12 mouse cellular contexts compared by ENCODE assay signal in the genomic region with DNA sequence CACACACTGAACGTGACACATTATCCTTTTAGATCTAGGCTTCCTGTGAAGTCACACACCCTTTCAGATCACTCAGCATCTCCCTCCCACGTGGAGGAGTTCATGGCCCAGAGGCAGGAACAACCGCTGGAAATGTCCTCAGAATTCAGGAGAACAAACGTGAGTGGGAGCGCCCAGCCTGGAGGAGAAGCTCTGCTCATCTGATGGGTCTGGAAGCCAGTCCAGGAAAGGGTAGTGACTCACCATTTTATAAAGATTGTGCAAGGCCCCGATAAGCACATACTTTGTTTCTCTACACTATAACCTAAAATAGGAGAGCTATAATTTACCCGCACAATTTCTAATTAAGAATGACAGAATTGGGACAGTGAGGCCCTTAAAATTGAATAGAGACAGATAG. TPM values are rescaled to one million over a fixed set of nuclear protein-coding genes. Genes with fewer than 3 reads are reported as not detected.
DNase-seq lines count a peak whose midpoint lies in the region; ATAC-seq lines count a peak whose summit lies in the region.
"Had no signal": no experiment of that assay in that cellular context is flagged by ENCODE, and none has a peak within 500 bp of the region (broad histone marks: within the 10 kb centered on the region; RNA-seq: fewer than 3 reads in every experiment).

No protein-coding gene starts in this region.

- DNase-seq in gastrocnemius, adult 18-20 months (ENCODE audit: low spot score), result peak; percentile 44
- DNase-seq in gastrocnemius, postnatal 10 days, result no peak
- peak; percentile 46 for DNase-seq in right cerebral cortex, adult 18-20 months
- DNase-seq in right cerebral cortex, postnatal 14 days, result no peak
- peak; percentile 13 for DNase-seq in embryonic facial prominence, embryonic 14.5 days (ENCODE audit: low spot score)
- peak; percentile 64 for DNase-seq in retina, postnatal 1 day
- no peak for DNase-seq in kidney, postnatal 10 days
- no peak for DNase-seq in midbrain, embryonic 10.5 days (ENCODE audit: low spot score)
- DNase-seq: cerebellum, adult 18-20 months had no signal

- no peaks in the 10 kb centered on the region for H3K4me1 ChIP-seq in embryonic facial prominence, embryonic 14.5 days (ENCODE audit: control insufficient read depth, insufficient read depth, low read length)
- peaks cover 5% of the 10 kb centered on the region; the same call in 1 of the 2 replicates for H3K4me1 ChIP-seq in midbrain, embryonic 10.5 days
- H3K4me1 ChIP-seq: megakaryocyte, embryonic 14.5 days had no signal

- no peak overlapping the region for H3K4me2 ChIP-seq in embryonic facial prominence, embryonic 14.5 days (ENCODE audit: low read depth, low read length)
- H3K4me2 ChIP-seq: heart, embryonic 13.5 days; neural tube, embryonic 13.5 days had no signal

- H3K36me3 ChIP-seq in embryonic facial prominence, embryonic 14.5 days (ENCODE audit: control insufficient read depth, insufficient read depth, low read length), result no peaks in the 10 kb centered on the region
- H3K36me3 ChIP-seq in midbrain, embryonic 10.5 days, result no peaks in the 10 kb centered on the region
- H3K36me3 ChIP-seq: heart, embryonic 13.5 days; neural tube, embryonic 13.5 days had no signal

- H3K4me3 ChIP-seq in embryonic facial prominence, embryonic 14.5 days (ENCODE audit: low read depth, low read length), result no peak overlapping the region
- no peak overlapping the region for H3K4me3 ChIP-seq in midbrain, embryonic 10.5 days
- H3K4me3 ChIP-seq: heart, embryonic 13.5 days; megakaryocyte, embryonic 14.5 days; neural tube, embryonic 13.5 days had no signal

- WGBS in embryonic facial prominence, embryonic 14.5 days, result 59% methylated on average over 7 of the region's 7 CpGs
- 86% methylated on average over 7 of the region's 7 CpGs for WGBS in midbrain, embryonic 10.5 days

- H3K27ac ChIP-seq in embryonic facial prominence, embryonic 14.5 days (replicated peaks; ENCODE audit: low read depth, low read length), result no peak overlapping the region
- no peak overlapping the region for H3K27ac ChIP-seq in midbrain, embryonic 10.5 days (replicated peaks)
- H3K27ac ChIP-seq: heart, embryonic 13.5 days; neural tube, embryonic 13.5 days had no signal

- H3K27me3 ChIP-seq in embryonic facial prominence, embryonic 14.5 days (replicated peaks; ENCODE audit: control insufficient read depth, insufficient read depth, low read length), result no peaks in the 10 kb centered on the region
- no peaks in the 10 kb centered on the region for H3K27me3 ChIP-seq in midbrain, embryonic 10.5 days (ENCODE audit: low read depth, poor library complexity, severe bottlenecking)
- H3K27me3 ChIP-seq: heart, embryonic 13.5 days; megakaryocyte, embryonic 14.5 days; neural tube, embryonic 13.5 days had no signal

- ATAC-seq in embryonic facial prominence, embryonic 14.5 days (ENCODE audit: low read depth), result no peak

- no peak overlapping the region for H3K9ac ChIP-seq in embryonic facial prominence, embryonic 14.5 days (ENCODE audit: low read depth, low read length)
- H3K9ac ChIP-seq: heart, embryonic 13.5 days; neural tube, embryonic 13.5 days had no signal

- H3K9me3 ChIP-seq in embryonic facial prominence, embryonic 14.5 days (ENCODE audit: control insufficient read depth, low read length), result no peaks in the 10 kb centered on the region
- no peaks in the 10 kb centered on the region for H3K9me3 ChIP-seq in midbrain, embryonic 10.5 days (replicated peaks)
- H3K9me3 ChIP-seq: heart, embryonic 13.5 days; megakaryocyte, embryonic 14.5 days; neural tube, embryonic 13.5 days had no signal

RNA-seq across cellular contexts. Expression of a gene that starts 24.1 kb away (rescaled TPM):
- total RNA-seq in gastrocnemius, adult 18-20 months (2021), result under 1 TPM; 0.87 to 0.97 TPM
- total RNA-seq in gastrocnemius, postnatal 10 days (2021), result 1 to 10 TPM; 2.5 to 3.9 TPM
- 6.2 and 7.9 TPM in 2 replicates for polyA plus RNA-seq in embryonic facial prominence, embryonic 14.5 days (2014; fragmentation: Nextera tagmentation; extraction: Ambion mirVana)
- 28.0 and 35.6 TPM in 2 replicates for polyA plus RNA-seq in midbrain, embryonic 10.5 days (2016; fragmentation: Nextera tagmentation; extraction: Ambion mirVana)

Comparison
In these comparisons a context has a peak if more than half of its experiments do, and no peak if none do; other contexts are left out.
1. DNase-seq: peak in gastrocnemius, adult 18-20 months (single experiment), right cerebral cortex, adult 18-20 months (single experiment), embryonic facial prominence, embryonic 14.5 days (single experiment) and retina, postnatal 1 day (single experiment); none in gastrocnemius, postnatal 10 days (single experiment), right cerebral cortex, postnatal 14 days (single experiment), kidney, postnatal 10 days (single experiment) and midbrain, embryonic 10.5 days (single experiment).